ENCODE assay signal across 14 mouse cellular contexts in genomic region chr11:109124284-109124683, GRCm38 (mm10). TPM values are rescaled to one million over a fixed set of nuclear protein-coding genes. Genes with fewer than 3 reads are reported as not detected.
DNase-seq lines count a peak whose midpoint lies in the region; ATAC-seq and TF ChIP-seq lines count a peak whose summit lies in the region.
"Had no signal": no experiment of that assay in that cellular context is flagged by ENCODE, and none has a peak within 500 bp of the region (broad histone marks: within the 10 kb centered on the region; RNA-seq: fewer than 3 reads in every experiment).

No protein-coding gene starts in this region.

- intact Hi-C loops in heart, postnatal 25 days (cut with DNase I), result no loop called here

- H3K27ac ChIP-seq in cerebellum, adult 2 months (ENCODE audit: insufficient read depth, low read length), result no peak overlapping the region
- H3K27ac ChIP-seq: forebrain, embryonic 12.5 days had no signal

- 46% methylated on average over 3 of the region's 3 CpGs for WGBS in cerebellum, adult 2 months

- no peak for ATAC-seq in cerebellum, adult (ENCODE audit: insufficient number of reproducible peaks, low FRiP score, low TSS enrichment)

- DNase-seq in cerebellum, adult 2 months, result no peak
- peak; percentile 16 to 31 for DNase-seq in layer of hippocampus, postnatal 10 days (ENCODE audit: low spot score in 2 of 2)
- no peak for DNase-seq in layer of hippocampus, adult 18-20 months (ENCODE audit: low spot score in 2 of 2)
- DNase-seq in thymus, postnatal 0 days (ENCODE audit: low spot score), result peak; percentile 32
- DNase-seq in thymus, adult 18-20 months, result no peak
- no peak for DNase-seq in urinary bladder, postnatal 14 days (ENCODE audit: low spot score)
- no peak for DNase-seq in heart, postnatal 25 days (ENCODE audit: low spot score)

- no peak for TF ChIP-seq POLR2A in cerebellum, adult 2 months (IDR thresholded peaks at IDR 0.05; ENCODE audit: borderline replicate concordance, insufficient read depth, low read length)

- H3K4me1 ChIP-seq in cerebellum, adult 2 months (ENCODE audit: control insufficient read depth, insufficient read depth, low read length), result no peaks in the 10 kb centered on the region
- H3K4me1 ChIP-seq: forebrain, embryonic 12.5 days had no signal

- H3K4me3 ChIP-seq in cerebellum, adult 2 months (replicated peaks; ENCODE audit: insufficient read depth, low read depth, low read length), result no peak overlapping the region
- H3K4me3 ChIP-seq: forebrain, embryonic 12.5 days had no signal

- H3K27me3 ChIP-seq in cerebellum, adult 2 months (ENCODE audit: control insufficient read depth, insufficient read depth, low read length), result no peaks in the 10 kb centered on the region
- H3K27me3 ChIP-seq: forebrain, embryonic 12.5 days had no signal

- peak; percentile 43; the same call in 1 of the 2 replicates for TF ChIP-seq CTCF in cerebellum, adult 2 months (IDR thresholded peaks at IDR 0.05; ENCODE audit: borderline replicate concordance, insufficient read depth, low read depth, low read length)

RNA-seq across cellular contexts. Expression of gene E030025P04Rik, which starts 19.9 kb away (rescaled TPM):
- polyA plus RNA-seq in cerebellum, adult 2 months (2012; rRNA removed), result not detected in 2 replicates
- total RNA-seq in layer of hippocampus, postnatal 10 days (2021), result not detected
- not detected for total RNA-seq in layer of hippocampus, adult 18-20 months (2021)
- polyA plus RNA-seq in thymus, postnatal 0 days (2015; fragmentation: Nextera tagmentation; extraction: Ambion mirVana), result not detected in 2 replicates
- not detected for total RNA-seq in heart, postnatal 25 days (2021)
- total RNA-seq: left cerebral cortex, postnatal 14 days; megakaryocyte-erythroid progenitor cell, adult 5-6 weeks had no signal
- polyA plus RNA-seq: C2C12; forebrain, embryonic 12.5 days; heart, embryonic 11.5 days; kidney, embryonic 14.5 days had no signal

Comparison
In these comparisons a context has a peak if more than half of its experiments do, and no peak if none do; other contexts are left out.
1. DNase-seq: peak in layer of hippocampus, postnatal 10 days (2 of 2) and thymus, postnatal 0 days (single experiment); none in cerebellum, adult 2 months (0 of 2), layer of hippocampus, adult 18-20 months (0 of 2), thymus, adult 18-20 months (0 of 2), urinary bladder, postnatal 14 days (single experiment) and heart, postnatal 25 days (single experiment).